Mouse (Mus musculus): ENCODE data around the gene Trub1. TPM values are rescaled to one million over a fixed set of nuclear protein-coding genes. Genes with fewer than 3 reads are reported as not detected.

Trub1 gene
- polyA plus RNA-seq (2014; fragmentation: Nextera tagmentation; extraction: Ambion mirVana) = 19.8 and 22.6 TPM in 2 replicates

GRCm38 (mm10) chr19:57452492-57453217, at the start of gene Trub1:
Gene Trub1, plus strand, starts transcription at chr19:57452912.
- no peaks in the 10 kb centered on the region for H3K36me3 ChIP-seq (ENCODE audit: control insufficient read depth, insufficient read depth, low read length)

GRCm38 (mm10) chr19:57403700-57404501, 48.8 kb upstream of the Trub1 start:
- no peaks in the 10 kb centered on the region for H3K27me3 ChIP-seq (replicated peaks; ENCODE audit: control insufficient read depth, insufficient read depth, low read length)
- no peaks in the 10 kb centered on the region for H3K9me3 ChIP-seq (ENCODE audit: control insufficient read depth, low read length)
- DNase-seq (ENCODE audit: low spot score) (peak; percentile 68), ATAC-seq (ENCODE audit: low read depth) (0 out of 2 replicates have a peak, but pooled peaks have one; percentile 53)
- peak overlapping the region; percentile 46; the same call in 1 of the 2 replicates for H3K9ac ChIP-seq (ENCODE audit: low read depth, low read length)
- H3K27ac ChIP-seq (replicated peaks; ENCODE audit: low read depth, low read length) = no peak overlapping the region
- H3K4me3 ChIP-seq (ENCODE audit: low read depth, low read length) = peak overlapping the region; percentile 20; the same call in 1 of the 2 replicates
- H3K4me1 ChIP-seq (ENCODE audit: control insufficient read depth, insufficient read depth, low read length) = no peaks in the 10 kb centered on the region
- H3K36me3 ChIP-seq (ENCODE audit: control insufficient read depth, insufficient read depth, low read length) = no peaks in the 10 kb centered on the region
- WGBS = 14% methylated on average over 24 of the region's 24 CpGs
- H3K4me2 ChIP-seq (ENCODE audit: low read depth, low read length) = peak overlapping the region; percentile 49

More at GRCm38 (mm10) chr19:57452492-57453217, at the start of gene Trub1:
- no peaks in the 10 kb centered on the region for H3K27me3 ChIP-seq (replicated peaks; ENCODE audit: control insufficient read depth, insufficient read depth, low read length)
- H3K9ac ChIP-seq (ENCODE audit: low read depth, low read length) = peak within 1 kb of the TSS; percentile 82
- H3K4me3 ChIP-seq (ENCODE audit: low read depth, low read length) = peak within 1 kb of the TSS; percentile 82
- DNase-seq (ENCODE audit: low spot score) = peak; percentile 95
- WGBS = 5% methylated on average over 26 of the region's 26 CpGs
- peak; percentile 98 for ATAC-seq (ENCODE audit: low read depth)
- peaks cover 10% of the 10 kb centered on the region; the same call in 1 of the 2 replicates for H3K4me1 ChIP-seq (ENCODE audit: control insufficient read depth, insufficient read depth, low read length)
- peak within 1 kb of the TSS; percentile 68 for H3K27ac ChIP-seq (replicated peaks; ENCODE audit: low read depth, low read length)
- peak within 1 kb of the TSS; percentile 58 for H3K4me2 ChIP-seq (ENCODE audit: low read depth, low read length)
- H3K9me3 ChIP-seq (ENCODE audit: control insufficient read depth, low read length) = 0 out of 2 replicates have a peak, but pooled peaks cover 4% of the 10 kb centered on the region

- peak overlapping the region; percentile 49 for H3K4me2 ChIP-seq (ENCODE audit: low read depth, low read length)
- ATAC-seq (ENCODE audit: low read depth) = 0 out of 2 replicates have a peak, but pooled peaks have one; percentile 15
- no peaks in the 10 kb centered on the region for H3K36me3 ChIP-seq (ENCODE audit: control insufficient read depth, insufficient read depth, low read length)
- H3K4me1 ChIP-seq (ENCODE audit: control insufficient read depth, insufficient read depth, low read length) = no peaks in the 10 kb centered on the region
- H3K4me3 ChIP-seq (ENCODE audit: low read depth, low read length) = peak overlapping the region; percentile 20; the same call in 1 of the 2 replicates
- H3K27ac ChIP-seq (replicated peaks; ENCODE audit: low read depth, low read length) = no peak overlapping the region
- H3K9me3 ChIP-seq (ENCODE audit: control insufficient read depth, low read length) = no peaks in the 10 kb centered on the region
- H3K9ac ChIP-seq (ENCODE audit: low read depth, low read length) = peak overlapping the region; percentile 46; the same call in 1 of the 2 replicates
- 11% methylated on average over 9 of the region's 9 CpGs for WGBS
- no peaks in the 10 kb centered on the region for H3K27me3 ChIP-seq (replicated peaks; ENCODE audit: control insufficient read depth, insufficient read depth, low read length)
- peak; percentile 40 for DNase-seq (ENCODE audit: low spot score)
These were observed 48.2 kb upstream of the Trub1 start for GRCm38 (mm10) chr19:57404502-57404848.

- no peak for ATAC-seq (ENCODE audit: low read depth)
- H3K27ac ChIP-seq (replicated peaks; ENCODE audit: low read depth, low read length) = no peak overlapping the region
- H3K36me3 ChIP-seq (ENCODE audit: control insufficient read depth, insufficient read depth, low read length) = no peaks in the 10 kb centered on the region
- H3K9me3 ChIP-seq (ENCODE audit: control insufficient read depth, low read length) = no peaks in the 10 kb centered on the region
- H3K9ac ChIP-seq (ENCODE audit: low read depth, low read length) = no peak overlapping the region
- H3K4me2 ChIP-seq (ENCODE audit: low read depth, low read length) = no peak overlapping the region
- H3K4me3 ChIP-seq (ENCODE audit: low read depth, low read length) = no peak overlapping the region
- no peak for DNase-seq (ENCODE audit: low spot score)
- 80% methylated on average over 1 of the region's 1 CpGs for WGBS
- H3K4me1 ChIP-seq (ENCODE audit: control insufficient read depth, insufficient read depth, low read length) = peaks cover 14% of the 10 kb centered on the region
- H3K27me3 ChIP-seq (replicated peaks; ENCODE audit: control insufficient read depth, insufficient read depth, low read length) = no peaks in the 10 kb centered on the region
These were observed 44.8 kb upstream of the Trub1 start for GRCm38 (mm10) chr19:57407947-57408346.

GRCm38 (mm10) chr19:57411375-57412196, 41.1 kb upstream of the Trub1 start:
- Histone ChIP-seq H3K4me2 (ENCODE audit: low read depth, low read length) (peak overlapping the region; percentile 53), H3K36me3 (ENCODE audit: control insufficient read depth, insufficient read depth, low read length) (no peaks in the 10 kb centered on the region), H3K27ac (replicated peaks; ENCODE audit: low read depth, low read length) (peak overlapping the region; percentile 76), H3K9me3 (ENCODE audit: control insufficient read depth, low read length) (no peaks in the 10 kb centered on the region), H3K4me3 (ENCODE audit: low read depth, low read length) (peak overlapping the region; percentile 14; the same call in 1 of the 2 replicates), H3K9ac (ENCODE audit: low read depth, low read length) (peak overlapping the region; percentile 51), H3K27me3 (replicated peaks; ENCODE audit: control insufficient read depth, insufficient read depth, low read length) (no peaks in the 10 kb centered on the region), H3K4me1 (ENCODE audit: control insufficient read depth, insufficient read depth, low read length) (peaks cover 19% of the 10 kb centered on the region)
- whole genome bisulfite sequencing = 22% methylated on average over 29 of the region's 29 CpGs
- DNase-seq (ENCODE audit: low spot score) (peak; percentile 87), ATAC-seq (ENCODE audit: low read depth) (peak; percentile 83)

- no peak overlapping the region for H3K9ac ChIP-seq (ENCODE audit: low read depth, low read length)
- no peaks in the 10 kb centered on the region for H3K27me3 ChIP-seq (replicated peaks; ENCODE audit: control insufficient read depth, insufficient read depth, low read length)
- H3K4me2 ChIP-seq (ENCODE audit: low read depth, low read length) = no peak overlapping the region
- H3K4me3 ChIP-seq (ENCODE audit: low read depth, low read length) = no peak overlapping the region
- WGBS = 71% methylated on average over 3 of the region's 3 CpGs
- H3K36me3 ChIP-seq (ENCODE audit: control insufficient read depth, insufficient read depth, low read length) = no peaks in the 10 kb centered on the region
- no peak overlapping the region for H3K27ac ChIP-seq (replicated peaks; ENCODE audit: low read depth, low read length)
- no peak for ATAC-seq (ENCODE audit: low read depth)
- H3K9me3 ChIP-seq (ENCODE audit: control insufficient read depth, low read length) = no peaks in the 10 kb centered on the region
- H3K4me1 ChIP-seq (ENCODE audit: control insufficient read depth, insufficient read depth, low read length) = peaks cover 19% of the 10 kb centered on the region
- no peak for DNase-seq (ENCODE audit: low spot score)
These were observed 39.5 kb upstream of the Trub1 start for GRCm38 (mm10) chr19:57413170-57413569.

GRCm38 (mm10) chr19:57413918-57414317, 38.8 kb upstream of the Trub1 start:
- peaks cover 19% of the 10 kb centered on the region for H3K4me1 ChIP-seq (ENCODE audit: control insufficient read depth, insufficient read depth, low read length)
- DNase-seq (ENCODE audit: low spot score) (no peak), ATAC-seq (ENCODE audit: low read depth) (no peak)
- H3K27ac ChIP-seq (replicated peaks; ENCODE audit: low read depth, low read length) = no peak overlapping the region
- H3K9me3 ChIP-seq (ENCODE audit: control insufficient read depth, low read length) = no peaks in the 10 kb centered on the region
- H3K9ac ChIP-seq (ENCODE audit: low read depth, low read length) = no peak overlapping the region
- no peaks in the 10 kb centered on the region for H3K36me3 ChIP-seq (ENCODE audit: control insufficient read depth, insufficient read depth, low read length)
- H3K27me3 ChIP-seq (replicated peaks; ENCODE audit: control insufficient read depth, insufficient read depth, low read length) = no peaks in the 10 kb centered on the region
- no peak overlapping the region for H3K4me3 ChIP-seq (ENCODE audit: low read depth, low read length)
- 81% methylated on average over 6 of the region's 6 CpGs for WGBS
- H3K4me2 ChIP-seq (ENCODE audit: low read depth, low read length) = no peak overlapping the region
